Mouse (Mus musculus): ENCODE data around the gene Pithd1. TPM values are rescaled to one million over a fixed set of nuclear protein-coding genes. Genes with fewer than 3 reads are reported as not detected.
"Not testable (repeated sequence)": the region's sequence is repeated elsewhere in the genome, so short reads cannot be mapped to it uniquely, and the experiment has no call there.

Pithd1 gene
- total RNA-seq, 2 experiments from 2014 or later, result 93.6 to 94.4 TPM

GRCm38 (mm10) chr4:135963457-135964193, 23.4 kb downstream of the Pithd1 start, which contains the start of gene Gale:
Gale (plus strand) TSS chr4:135963727.
- peak; percentile 96 to 97 for DNase-seq (ENCODE audit: low spot score in 2 of 2)

GRCm38 (mm10) chr4:135962946-135963345, 24.1 kb downstream of the Pithd1 start:
- DNase-seq (ENCODE audit: low spot score in 2 of 2), result no peak

- DNase-seq (ENCODE audit: low spot score in 2 of 2), result no peak
Measured at GRCm38 (mm10) chr4:135962198-135962597, 24.9 kb downstream of the Pithd1 start.

GRCm38 (mm10) chr4:135961709-135962108, 25.4 kb downstream of the Pithd1 start:
- DNase-seq (ENCODE audit: low spot score in 2 of 2), result no peak

GRCm38 (mm10) chr4:135960717-135961116, 26.3 kb downstream of the Pithd1 start:
- DNase-seq (ENCODE audit: low spot score in 2 of 2), result peak; percentile 79 to 84

- DNase-seq (ENCODE audit: low spot score in 2 of 2), result no peak
Measured at GRCm38 (mm10) chr4:135958354-135958753, 28.7 kb downstream of the Pithd1 start.

GRCm38 (mm10) chr4:135955886-135956285, 31.2 kb downstream of the Pithd1 start:
- no peak for DNase-seq (ENCODE audit: low spot score in 2 of 2)

- DNase-seq (ENCODE audit: low spot score in 2 of 2), result peak; percentile 66 to 81
Measured at GRCm38 (mm10) chr4:135954241-135954640, 32.8 kb downstream of the Pithd1 start.

- DNase-seq (ENCODE audit: low spot score in 2 of 2), result no peak
Measured at GRCm38 (mm10) chr4:135953179-135953578, 33.9 kb downstream of the Pithd1 start.

- no peak for DNase-seq (ENCODE audit: low spot score in 2 of 2)
Measured at GRCm38 (mm10) chr4:135951505-135951904, 35.6 kb downstream of the Pithd1 start.

GRCm38 (mm10) chr4:135950365-135950764, 36.7 kb downstream of the Pithd1 start:
- DNase-seq (ENCODE audit: low spot score in 2 of 2), result no peak

- DNase-seq (ENCODE audit: low spot score in 2 of 2), result no peak
Measured at GRCm38 (mm10) chr4:135949911-135950310, 37.2 kb downstream of the Pithd1 start.

GRCm38 (mm10) chr4:135949475-135949874, 37.6 kb downstream of the Pithd1 start:
- no peak for DNase-seq (ENCODE audit: low spot score in 2 of 2)

GRCm38 (mm10) chr4:135948142-135948541, 38.9 kb downstream of the Pithd1 start:
- no peak for DNase-seq (ENCODE audit: low spot score in 2 of 2)

- DNase-seq (ENCODE audit: low spot score in 2 of 2), result peak in 1 of 2 experiments; percentile 27
Measured at GRCm38 (mm10) chr4:135946659-135947301, 40.3 kb downstream of the Pithd1 start.

- DNase-seq (ENCODE audit: low spot score in 2 of 2), result peak; percentile 94
Measured at GRCm38 (mm10) chr4:135946278-135946658, 40.8 kb downstream of the Pithd1 start, which contains the start of gene Hmgcl. Hmgcl (plus strand) TSS chr4:135946448.

GRCm38 (mm10) chr4:135945706-135946105, 41.4 kb downstream of the Pithd1 start:
- no peak for DNase-seq (ENCODE audit: low spot score in 2 of 2)

GRCm38 (mm10) chr4:135943389-135943788, 43.7 kb downstream of the Pithd1 start:
- no peak for DNase-seq (ENCODE audit: low spot score in 2 of 2)

- DNase-seq (ENCODE audit: low spot score in 2 of 2), result no peak
Measured at GRCm38 (mm10) chr4:135942193-135942592, 44.9 kb downstream of the Pithd1 start.

- not testable (repeated sequence) for DNase-seq (ENCODE audit: low spot score in 2 of 2)
Measured at GRCm38 (mm10) chr4:135941026-135941425, 46.0 kb downstream of the Pithd1 start.

GRCm38 (mm10) chr4:135938858-135939257, 48.2 kb downstream of the Pithd1 start:
- no peak for DNase-seq (ENCODE audit: low spot score in 2 of 2)

- DNase-seq (ENCODE audit: low spot score in 2 of 2), result no peak
Measured at GRCm38 (mm10) chr4:135935502-135935901, 51.6 kb downstream of the Pithd1 start.
